Mouse (Mus musculus) natural killer cell, adult 2 months (primary cell): ENCODE results near the gene Aes.
A peak's percentile ranks its signal among the peaks of the same experiment; 100 is the strongest.

Experiments used
- DNase-seq, 2 experiments: peaks; one replicate each; pipeline ENCODE4 v3.0.0; 2022; ENCODE audit warnings: low spot score in 2 of 2

Aes gene

DNA sequence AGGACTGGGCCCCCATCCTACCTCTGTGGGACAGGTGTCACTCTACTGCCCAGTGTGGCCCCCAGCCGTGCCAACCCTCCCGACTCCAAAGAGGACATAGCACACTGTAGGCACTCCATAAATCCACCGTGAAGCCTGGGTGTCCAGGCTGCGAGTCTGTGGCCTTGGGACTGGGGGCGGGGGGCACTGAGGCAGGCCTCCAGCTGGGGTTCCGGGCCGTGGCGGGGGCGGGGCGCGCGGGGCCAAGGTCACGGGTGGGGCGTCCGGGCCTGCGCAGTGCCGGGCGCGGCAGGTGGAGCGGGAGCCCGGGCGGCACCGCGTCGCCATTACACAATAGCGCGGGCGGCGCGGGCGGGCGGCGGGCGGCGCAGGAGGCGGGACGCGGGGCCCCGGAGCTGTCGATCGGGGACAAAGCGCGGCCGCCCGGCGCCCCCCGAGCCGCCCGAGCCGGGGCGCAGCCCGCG lies at the start of gene Aes:
Gene Aes (plus strand): TSS at position 326 of the 464 bp plus-strand sequence.
- DNase-seq = peak in 1 of 2 experiments; percentile 64

DNA sequence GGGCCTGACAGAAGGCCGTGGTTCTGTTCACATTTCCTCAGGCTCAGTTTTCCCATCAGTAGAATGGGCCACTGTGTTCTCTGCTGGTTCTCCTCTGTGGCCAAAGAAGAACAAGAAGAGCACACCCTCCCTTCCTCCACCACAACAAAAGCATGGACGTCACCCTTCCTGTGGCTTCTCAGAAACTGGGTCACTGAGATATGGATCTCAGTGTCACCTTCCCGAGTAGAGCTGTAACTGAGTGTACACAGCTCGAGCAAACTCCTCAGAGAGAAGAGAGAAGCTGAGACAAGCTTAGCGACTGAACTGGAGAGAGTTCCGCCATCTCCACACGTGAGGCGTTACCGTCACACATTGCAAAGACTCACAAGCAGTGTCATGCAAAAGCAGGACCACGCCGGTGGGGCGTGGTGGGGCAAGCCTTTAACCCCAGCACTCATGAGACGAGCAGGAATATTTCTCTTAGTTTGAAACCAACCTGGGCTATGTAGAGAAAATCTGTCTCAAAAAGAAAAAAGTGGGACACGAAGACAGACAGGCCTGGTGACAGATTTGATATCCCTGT lies 49.0 kb upstream of the Aes start:
- peak; percentile 71 to 84 for DNase-seq

DNA sequence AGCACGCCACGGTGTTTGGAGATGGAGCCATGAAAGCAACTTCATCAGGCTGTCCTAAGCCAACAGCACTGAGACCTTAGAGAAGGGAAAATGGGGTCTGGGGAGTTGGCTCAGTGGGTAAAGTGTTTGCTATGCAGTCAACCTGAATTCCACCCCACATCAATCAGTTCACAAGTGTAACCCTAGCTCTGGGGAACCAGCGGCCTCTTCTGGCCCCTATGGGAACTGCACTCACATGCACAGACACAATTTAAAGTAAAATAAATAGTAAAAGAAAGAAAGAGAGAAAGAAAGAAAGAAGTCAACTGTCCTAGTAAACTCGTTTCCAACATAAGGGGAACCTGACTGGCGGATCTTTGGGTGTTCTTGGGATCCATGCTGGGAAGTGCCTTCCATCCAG lies 45.5 kb upstream of the Aes start:
- DNase-seq = no peak

DNA sequence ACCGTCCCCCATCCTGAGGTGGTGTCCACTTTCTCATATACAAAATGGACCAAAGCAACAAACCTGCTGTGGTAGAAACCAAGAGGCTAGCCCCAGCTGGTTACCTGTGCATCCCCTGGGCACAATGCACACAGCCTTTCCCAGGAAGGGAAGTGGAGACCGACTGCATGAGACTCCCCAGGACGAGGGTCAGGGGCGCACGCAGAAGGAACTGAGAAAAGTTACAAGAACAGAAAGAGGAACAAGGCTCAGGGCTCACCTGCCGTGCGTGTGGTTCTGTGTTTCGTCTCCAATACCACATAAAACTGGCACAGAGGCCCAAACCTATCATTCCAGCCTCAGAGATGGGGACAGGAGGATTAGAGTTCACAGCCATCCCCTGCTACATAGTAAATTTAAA lies 42.1 kb upstream of the Aes start:
- peak in 1 of 2 experiments; percentile 56 for DNase-seq

DNA sequence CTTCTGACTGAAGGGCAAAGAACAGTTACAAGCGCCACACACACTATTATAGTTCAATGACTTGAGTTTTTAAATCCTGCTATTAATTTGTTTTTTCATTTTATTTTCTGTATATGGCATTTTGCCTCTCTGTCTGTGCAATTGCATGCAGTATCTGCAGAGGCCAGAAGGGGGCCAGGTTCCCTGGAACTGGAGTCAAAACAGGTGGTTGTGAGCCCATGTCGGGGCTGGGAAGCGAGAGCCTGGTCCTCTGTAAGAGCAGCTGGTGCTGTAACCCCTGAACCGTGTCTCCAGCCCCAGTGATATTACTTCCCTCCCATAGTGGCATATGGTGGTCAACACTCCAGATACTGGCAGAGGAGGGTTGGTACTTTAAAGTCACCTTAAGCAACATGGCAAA lies 40.7 kb upstream of the Aes start:
- DNase-seq = peak; percentile 52 to 80

DNA sequence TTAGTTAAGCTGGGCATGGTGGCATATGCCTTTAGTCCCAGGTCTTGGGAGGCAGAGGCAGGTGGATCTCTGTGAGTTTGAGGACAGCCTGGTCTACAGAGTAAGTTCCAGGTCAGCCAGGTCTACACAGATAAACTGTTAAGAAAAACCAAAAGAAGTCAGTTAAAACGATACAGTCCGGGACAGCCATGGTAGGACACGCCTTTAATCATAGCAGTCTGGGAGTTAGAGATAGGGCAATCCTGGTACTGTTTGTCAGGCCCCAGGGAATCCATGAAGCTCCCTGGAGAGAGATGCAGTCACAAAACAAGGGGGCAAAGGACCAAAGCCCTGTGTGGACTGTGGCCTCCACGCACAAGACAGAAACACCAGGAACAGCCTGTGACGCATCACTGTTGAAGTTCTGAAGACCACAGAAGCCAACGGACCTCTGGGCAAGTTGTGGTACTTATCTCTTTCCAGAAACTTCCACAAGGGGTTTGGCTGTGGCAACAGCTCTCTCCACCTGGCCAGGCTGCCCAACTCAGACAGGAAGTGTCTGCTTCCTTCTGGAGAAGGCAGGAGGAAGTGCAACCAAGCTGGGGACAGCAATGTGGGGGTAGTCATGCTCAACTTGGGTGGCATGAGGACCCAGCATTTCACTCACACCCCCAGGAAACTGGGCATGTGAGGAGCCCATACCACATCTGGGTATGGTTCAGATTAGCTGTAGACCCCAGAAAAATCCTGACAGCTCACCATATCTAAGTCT lies 39.9 kb upstream of the Aes start:
- DNase-seq = no peak

DNA sequence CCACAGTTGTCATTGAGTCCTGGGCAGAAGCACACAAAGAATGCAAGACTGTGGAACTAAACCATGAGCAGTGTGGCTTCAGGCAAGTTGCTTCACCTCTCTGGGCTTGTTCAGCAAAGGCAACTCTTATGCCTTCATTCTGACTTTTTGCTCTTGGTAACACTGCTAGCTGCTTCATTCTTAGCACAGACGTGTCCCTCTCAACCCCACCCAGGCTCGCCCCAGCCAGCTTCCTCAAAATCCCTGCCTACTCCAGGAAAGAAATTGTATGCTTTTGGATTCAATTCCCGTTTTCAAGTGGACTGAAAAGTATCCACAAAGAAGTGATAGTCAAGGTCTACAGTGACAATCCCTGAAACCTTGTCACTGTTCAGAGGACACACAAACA lies 39.3 kb upstream of the Aes start:
- no peak for DNase-seq

DNA sequence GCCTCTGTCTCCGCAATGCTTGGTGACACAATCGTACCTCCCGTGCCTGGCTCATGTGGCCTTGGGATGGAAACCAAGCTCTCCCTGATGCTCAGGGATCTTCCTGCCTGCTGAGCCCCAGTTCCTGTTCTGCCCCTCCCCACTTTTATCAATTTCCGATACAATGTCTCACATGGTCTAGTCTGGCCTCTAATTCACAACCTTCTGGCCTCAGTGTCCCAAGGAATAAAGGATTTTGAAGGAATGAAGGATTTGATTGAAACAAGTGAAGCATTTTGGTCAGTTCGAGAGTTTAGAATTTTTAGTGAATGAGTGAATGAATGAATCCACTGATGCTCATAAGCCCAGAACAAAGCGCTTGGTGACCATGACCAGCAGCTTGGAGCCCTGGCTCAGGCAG lies 36.1 kb upstream of the Aes start:
- DNase-seq = no peak

DNA sequence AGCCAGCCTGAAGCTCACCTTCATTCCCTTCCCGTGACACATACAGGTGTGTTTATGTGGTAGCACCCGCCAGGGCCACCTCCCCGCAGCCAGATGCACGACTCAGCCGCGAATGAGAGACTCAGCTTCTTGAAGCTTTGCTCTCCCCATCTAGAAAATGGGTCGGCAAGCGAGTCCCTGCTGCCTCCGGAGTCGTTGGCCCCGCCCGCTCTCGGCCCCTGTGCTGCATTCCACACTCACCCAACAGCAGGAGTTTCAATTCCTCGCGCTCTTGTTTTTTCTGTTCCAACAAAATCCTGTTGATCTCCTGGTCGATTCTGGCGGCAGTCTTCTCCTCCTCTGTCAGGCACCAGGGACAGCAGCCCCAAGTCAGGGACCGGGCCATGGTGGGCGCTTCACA lies 35.7 kb upstream of the Aes start:
- no peak for DNase-seq

DNA sequence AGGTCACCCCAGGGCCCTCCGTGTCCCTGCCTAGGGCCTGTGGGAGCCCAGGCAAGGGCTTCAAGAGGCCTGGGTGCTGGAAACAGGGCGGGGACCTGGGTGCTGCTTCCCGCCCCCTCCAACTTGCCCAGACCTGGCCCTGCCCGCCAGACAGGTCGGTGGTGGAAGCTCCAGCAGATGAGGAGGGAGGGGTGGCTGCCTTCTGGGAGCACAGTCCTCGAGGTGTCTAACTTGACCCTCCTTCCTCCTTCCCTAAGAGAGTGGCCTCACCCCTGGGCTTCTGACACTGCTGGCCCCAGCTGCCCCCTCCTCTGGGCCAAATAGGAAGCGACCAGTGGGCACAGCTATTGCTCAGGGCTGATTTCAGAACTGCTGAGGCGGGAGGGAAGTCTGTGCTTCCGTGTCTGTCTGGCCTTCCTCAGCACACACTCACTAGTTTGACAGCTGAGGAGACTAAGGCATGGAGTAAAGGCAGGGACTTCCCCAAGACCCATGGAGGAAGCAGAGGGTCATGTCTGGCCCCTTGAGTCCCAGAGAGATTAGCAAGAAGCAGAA lies 35.2 kb upstream of the Aes start, which contains the start of gene Gna15:
Gene Gna15 (minus strand): TSS at position 175 of the 555 bp plus-strand sequence.
- DNase-seq = peak in 1 of 2 experiments; percentile 22

DNA sequence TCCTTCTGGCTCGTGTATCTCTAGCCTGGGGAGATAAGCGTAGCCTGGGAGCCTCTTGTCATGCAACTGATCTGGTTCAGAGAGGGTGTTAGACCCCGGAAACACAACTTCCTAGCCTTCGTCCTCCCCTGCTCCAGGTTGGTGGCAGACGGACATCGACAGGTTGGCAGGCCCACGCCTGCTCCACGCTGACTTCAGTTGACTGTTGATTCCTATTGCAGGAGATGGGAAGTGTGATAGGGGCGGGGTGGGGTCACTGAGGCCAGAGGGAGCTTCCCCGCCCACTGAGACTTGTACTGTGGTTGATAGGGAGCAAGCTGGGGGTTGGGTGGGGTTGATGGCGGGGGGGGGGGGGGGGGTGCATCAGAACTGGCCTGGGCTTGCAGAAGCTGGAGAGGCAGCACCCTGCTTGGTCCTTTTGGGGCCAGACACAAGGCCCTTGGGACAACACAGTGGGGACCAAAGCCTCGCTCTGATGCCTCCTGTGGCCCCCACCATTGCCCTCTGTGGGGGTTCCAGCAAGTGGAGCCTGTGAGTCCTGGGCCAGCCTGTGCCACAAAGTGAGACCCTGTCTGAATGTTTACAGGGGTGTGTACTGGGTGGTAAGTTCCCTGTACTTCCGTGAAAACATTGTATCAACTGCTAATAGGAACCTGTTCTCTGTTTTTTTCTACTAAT lies 34.1 kb upstream of the Aes start:
- DNase-seq = no peak

DNA sequence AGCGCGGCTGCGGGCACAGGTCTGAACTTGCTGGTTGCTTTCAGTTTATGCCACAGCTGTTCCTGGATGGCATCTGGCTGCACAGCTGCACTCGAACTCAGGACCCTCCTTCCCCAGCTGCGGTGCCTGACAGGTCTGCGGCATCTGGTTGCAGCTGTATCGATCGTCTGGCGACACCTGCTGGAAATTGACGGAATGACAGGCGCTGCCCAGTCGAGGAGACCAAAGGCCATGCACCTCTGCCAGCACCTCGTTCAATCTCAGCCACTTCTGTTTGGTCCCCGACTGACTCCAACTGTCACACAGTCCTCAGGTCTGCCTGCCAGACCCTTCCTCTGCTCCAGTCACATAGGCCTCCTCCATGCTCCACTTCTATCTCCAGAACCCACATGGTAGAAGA lies 32.5 kb upstream of the Aes start:
- DNase-seq = peak; percentile 79 to 88

DNA sequence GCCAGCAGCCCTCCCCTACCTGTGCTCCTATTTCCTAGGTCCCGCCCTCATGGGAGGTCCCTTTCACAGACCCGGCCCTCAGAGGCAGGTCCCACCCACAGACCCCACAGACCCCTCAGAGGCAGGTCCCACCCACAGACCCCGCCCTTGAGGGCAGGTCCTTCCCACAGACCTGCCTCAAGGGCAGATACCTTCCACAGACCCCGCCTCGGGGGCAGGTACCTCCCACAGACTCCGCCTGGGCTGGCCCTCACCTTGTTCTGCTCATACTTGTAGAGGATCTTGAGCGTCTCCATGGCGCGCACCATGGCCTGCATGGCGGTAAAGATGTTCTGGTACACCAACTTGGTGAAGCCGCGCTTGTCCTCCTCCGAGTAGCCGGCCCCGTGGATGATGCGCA lies 24.5 kb upstream of the Aes start:
- DNase-seq = no peak

DNA sequence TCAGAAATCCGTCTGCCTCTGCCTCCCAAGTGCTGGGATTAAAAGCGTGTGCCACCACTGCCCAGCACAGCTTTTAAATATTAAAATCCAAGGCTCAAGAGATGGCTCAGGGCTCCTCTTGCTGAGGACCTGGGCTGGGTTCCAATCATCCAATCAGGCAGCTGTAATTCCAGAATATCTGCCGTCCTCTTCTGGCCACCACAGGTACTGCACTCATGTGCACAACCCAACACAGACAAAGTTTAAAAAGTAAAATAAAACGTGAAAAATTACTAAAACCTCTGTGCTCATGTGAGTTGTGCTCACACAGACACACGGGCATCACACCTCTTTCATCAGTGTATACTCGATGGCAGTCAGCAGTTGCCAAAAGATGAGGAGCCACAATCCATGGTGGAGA lies 22.6 kb upstream of the Aes start:
- DNase-seq = no peak

DNA sequence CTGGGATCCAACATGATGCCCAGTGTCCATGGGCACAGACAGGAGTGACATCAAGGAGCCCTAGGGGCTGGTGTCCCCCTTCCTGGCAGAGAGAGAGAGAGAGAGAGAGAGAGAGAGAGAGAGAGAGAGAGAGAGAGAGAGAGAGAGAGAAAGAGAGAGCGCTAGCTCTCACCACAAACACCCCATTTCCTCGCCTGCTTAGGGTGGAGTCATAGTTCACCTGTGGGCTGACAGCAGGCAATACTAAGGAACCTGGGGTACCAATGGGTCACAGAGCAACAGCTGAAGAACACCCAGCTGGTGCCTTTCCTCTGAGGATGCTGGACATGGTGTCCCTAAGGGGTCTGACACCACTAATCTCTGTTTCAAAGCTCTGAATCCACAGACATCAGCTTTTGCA lies 21.9 kb upstream of the Aes start:
- DNase-seq = no peak

DNA sequence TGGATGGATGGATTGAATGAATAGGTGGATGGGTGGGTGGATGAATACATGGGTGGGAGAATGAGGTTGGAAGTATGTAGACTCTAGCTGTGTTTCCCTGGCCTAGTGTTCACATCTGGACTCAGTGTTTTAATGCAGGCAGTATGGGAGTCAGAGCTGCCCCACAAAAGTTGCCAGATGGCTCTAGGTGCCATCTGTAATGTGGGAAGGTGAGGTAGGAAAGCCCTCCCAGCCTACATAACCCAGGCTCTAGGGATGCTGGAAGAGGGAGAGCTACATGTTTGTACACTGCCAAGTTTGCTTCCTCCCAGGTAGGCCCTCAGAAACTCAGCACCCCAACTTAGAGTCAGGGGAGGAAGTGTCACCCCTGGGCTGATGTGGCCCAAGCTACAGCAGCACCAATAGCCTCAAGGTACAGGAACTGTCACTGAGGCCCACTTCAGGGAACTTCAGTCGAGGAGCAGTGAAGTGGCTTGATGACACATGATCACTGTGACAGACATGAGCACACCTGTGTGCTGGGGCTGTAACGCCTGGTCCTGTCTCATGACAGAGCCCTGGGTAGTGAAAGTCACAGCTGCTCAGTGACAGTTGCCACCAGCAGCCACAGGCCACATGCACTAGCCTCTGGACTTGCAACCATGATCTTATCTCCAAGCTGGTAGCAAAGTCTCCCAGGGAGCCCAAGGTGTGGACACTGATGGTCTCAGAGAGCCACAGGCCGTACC lies 20.8 kb upstream of the Aes start:
- peak in 1 of 2 experiments; percentile 49 for DNase-seq

DNA sequence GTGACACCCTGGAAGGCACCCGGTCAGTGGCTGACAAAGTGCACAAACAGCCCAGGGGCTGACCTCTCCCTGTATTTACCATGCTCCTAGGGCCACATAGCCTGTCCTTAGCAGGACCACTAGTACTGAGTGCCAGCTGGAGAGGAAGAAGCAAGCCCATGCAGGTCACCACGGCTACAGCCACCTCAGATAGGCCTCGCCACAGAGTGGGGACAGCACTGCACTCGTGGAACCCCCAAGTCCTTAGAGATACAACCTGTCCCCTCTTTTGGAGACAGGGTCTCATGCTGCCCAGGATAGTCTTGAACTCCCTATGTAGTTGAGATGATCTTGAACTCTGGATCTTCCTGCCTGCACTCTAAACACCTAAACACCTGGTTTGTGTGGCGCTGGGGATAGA lies 17.9 kb upstream of the Aes start:
- no peak for DNase-seq

DNA sequence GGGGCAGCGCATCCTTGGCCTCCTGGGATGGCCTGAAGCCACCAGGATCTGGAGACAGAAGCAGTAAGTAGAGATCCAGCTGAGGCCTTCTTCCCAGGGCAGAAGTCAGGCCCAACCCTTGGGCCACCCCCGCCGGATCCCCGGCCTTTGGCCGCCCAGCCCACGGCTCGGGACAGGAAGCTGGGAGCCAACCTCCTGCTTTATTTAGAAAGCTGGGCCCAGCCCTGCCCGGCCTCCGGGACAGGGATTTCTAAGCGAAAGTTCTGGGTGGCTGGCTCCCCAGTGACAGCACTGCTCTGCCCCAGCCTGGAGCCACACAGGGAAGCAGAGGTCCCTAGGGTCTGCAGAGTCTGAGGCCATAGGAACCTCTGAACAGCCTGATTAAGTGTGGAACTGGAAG lies 17.5 kb upstream of the Aes start:
- no peak for DNase-seq

DNA sequence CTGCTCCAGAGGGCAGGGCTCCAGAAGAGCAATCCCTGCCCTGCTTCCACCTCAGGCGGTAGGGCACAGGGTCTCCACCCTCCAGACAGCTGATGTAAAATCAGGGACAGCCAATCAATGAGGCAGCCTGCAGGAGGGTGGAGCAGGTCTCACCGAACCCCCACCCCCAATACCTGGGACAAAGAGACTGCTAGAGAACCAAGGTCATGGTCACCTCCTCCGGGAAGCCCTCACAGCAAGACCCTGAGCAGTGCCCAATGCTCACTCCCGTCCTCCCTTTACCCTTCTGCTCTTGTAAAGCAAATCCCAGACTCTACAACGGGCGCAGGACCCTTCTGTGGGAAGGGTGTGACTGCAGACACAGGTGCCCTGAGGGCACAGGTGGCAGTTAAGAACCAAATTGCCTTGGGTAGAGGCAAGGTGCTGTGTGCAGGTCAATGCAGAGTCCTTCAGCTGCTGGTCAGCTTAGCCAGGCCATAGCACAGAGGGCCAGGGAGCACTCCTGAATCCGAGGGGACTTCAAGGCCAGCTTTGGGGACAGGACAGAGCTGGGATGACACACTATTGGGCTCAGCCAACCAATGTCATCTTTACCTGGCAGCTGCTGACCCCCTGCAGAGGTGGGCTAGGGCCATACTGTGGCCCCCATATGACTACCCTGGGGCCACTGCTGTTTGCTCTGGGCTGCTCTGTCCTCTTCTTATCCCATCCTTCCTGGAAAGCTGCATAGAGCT lies 16.4 kb upstream of the Aes start:
- DNase-seq = no peak

DNA sequence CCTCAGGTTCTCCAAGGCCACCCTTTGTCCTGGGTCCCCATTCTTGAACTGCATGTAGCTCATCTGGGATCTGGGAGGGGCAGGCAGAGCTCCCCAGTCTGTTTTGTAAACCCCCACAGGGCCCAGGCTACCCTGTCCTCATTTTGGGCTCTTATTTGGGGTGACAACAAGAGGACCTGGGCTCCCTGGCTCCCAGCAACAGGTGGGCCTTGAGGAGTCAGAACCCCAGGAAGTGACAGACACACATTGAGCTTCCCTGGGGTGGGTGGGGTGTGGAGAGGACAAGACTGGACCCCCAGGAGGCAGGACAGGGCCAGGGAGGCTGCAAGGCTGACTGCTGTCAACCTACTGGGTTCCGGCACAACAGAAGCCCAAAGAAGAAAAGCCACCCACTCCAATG lies 15.7 kb upstream of the Aes start:
- DNase-seq = no peak
